Mouse (Mus musculus) MEL (cell line): Measurements from ENCODE around the gene Gm438. TPM values are rescaled to one million over a fixed set of nuclear protein-coding genes. Genes with fewer than 3 reads are reported as not detected.

Experiments
- DNase-seq: peaks from one replicate; pipeline ENCODE4 v3.0.0; 2011; ENCODE audit warnings: low read depth, low spot score
- H3K27ac ChIP-seq: 2 replicates; pipeline ENCODE4 v1.5.1; 2012; ENCODE audit warnings: low read depth, mild to moderate bottlenecking, control low read depth, low read length, moderate library complexity; ENCODE audit not compliant: control insufficient read depth
- H3K27me3 ChIP-seq, 2 experiments: fragments of 150-350 bp in 1 of 2; sonication (generic) in 1 of 2; 2 replicates each; pipeline ENCODE4 v1.6.1; 2012; ENCODE audit warnings: low read length in 2 of 2, mild to moderate bottlenecking in 2 of 2, improper control_type of control experiment in 1 of 2, moderate library complexity in 1 of 2; ENCODE audit not compliant: insufficient read depth in 2 of 2, control insufficient read depth in 1 of 2
- H3K36me3 ChIP-seq, 2 experiments: 2 replicates each; pipeline ENCODE4 v1.6.1; 2012 to 2014; ENCODE audit warnings: low read length in 2 of 2, improper control_type of control experiment in 1 of 2, inconsistent platforms in 1 of 2, mild to moderate bottlenecking in 1 of 2; ENCODE audit not compliant: insufficient read depth in 2 of 2, control insufficient read depth in 1 of 2
- H3K4me1 ChIP-seq, 2 experiments: fragments of 150-350 bp in 1 of 2; sonication (generic) in 1 of 2; 2 replicates each; pipeline ENCODE4 v1.6.1; 2012; ENCODE audit warnings: low read length in 2 of 2, improper control_type of control experiment in 1 of 2, mild to moderate bottlenecking in 1 of 2; ENCODE audit not compliant: insufficient read depth in 2 of 2, control insufficient read depth in 1 of 2
- H3K4me3 ChIP-seq, 2 experiments: fragments of 150-350 bp in 1 of 2; sonication (generic) in 1 of 2; 2 replicates each; pipeline ENCODE4 v1.5.1; 2012; ENCODE audit warnings: low read depth in 2 of 2, low read length in 2 of 2, mild to moderate bottlenecking in 2 of 2, moderate library complexity in 2 of 2, control low read depth in 1 of 2, improper control_type of control experiment in 1 of 2; ENCODE audit not compliant: control insufficient read depth in 1 of 2, insufficient read depth in 1 of 2
- H3K79me2 ChIP-seq: 2 replicates; pipeline ENCODE4 v1.6.1; 2012; ENCODE audit warnings: mild to moderate bottlenecking, low read length, moderate library complexity; ENCODE audit not compliant: control insufficient read depth, poor library complexity, insufficient read depth
- H3K9ac ChIP-seq: 2 replicates; pipeline ENCODE4 v1.6.1; 2012; ENCODE audit warnings: low read depth, mild to moderate bottlenecking, control low read depth, low read length, moderate library complexity; ENCODE audit not compliant: control insufficient read depth, poor library complexity, severe bottlenecking
- H3K9me3 ChIP-seq: fragments of 150-350 bp; sonication (generic); replicated peaks from 2 replicates; pipeline ENCODE4 v1.6.1; 2012; ENCODE audit warnings: mild to moderate bottlenecking, low read length, improper control_type of control experiment, moderate library complexity; ENCODE audit not compliant: insufficient read depth
- CHD1 ChIP-seq: IDR thresholded peaks from 2 replicates; pipeline ENCODE4 v1.6.1; 2012; ENCODE audit warnings: low read depth, mild to moderate bottlenecking, inconsistent platforms, low read length, improper control_type of control experiment
- CHD2 ChIP-seq: IDR thresholded peaks from 2 replicates; pipeline ENCODE4 v1.6.1; 2011; ENCODE audit warnings: low read length, improper control_type of control experiment
- CTCF ChIP-seq, 3 experiments: IDR thresholded peaks in 2 of 3; conservative IDR thresholded peaks in 1 of 3; 2 replicates each; pipeline ENCODE4 v1.5.1; 2011 to 2012; ENCODE audit warnings: low read length in 3 of 3, low read depth in 2 of 3, mild to moderate bottlenecking in 2 of 3, improper control_type of control experiment in 1 of 3, inconsistent platforms in 1 of 3, mixed read lengths in 1 of 3, moderate library complexity in 1 of 3; ENCODE audit not compliant: control insufficient read depth in 1 of 3, insufficient read depth in 1 of 3, poor library complexity in 1 of 3, severe bottlenecking in 1 of 3
- E2F4 ChIP-seq: IDR thresholded peaks from 2 replicates; pipeline ENCODE4 v1.6.1; 2011; ENCODE audit warnings: low read depth, low read length, improper control_type of control experiment, borderline replicate concordance
- ELF1 ChIP-seq: IDR thresholded peaks from 2 replicates; pipeline ENCODE4 v1.6.1; 2014; ENCODE audit warnings: low read depth, mild to moderate bottlenecking, inconsistent platforms, low read length, improper control_type of control experiment, moderate library complexity
- GABPA ChIP-seq: IDR thresholded peaks from 2 replicates; pipeline ENCODE4 v1.6.1; 2012; ENCODE audit warnings: low read depth, mild to moderate bottlenecking, inconsistent platforms, low read length, improper control_type of control experiment, moderate library complexity
- GATA1 ChIP-seq: IDR thresholded peaks from 2 replicates; pipeline ENCODE4 v1.6.1; 2011; ENCODE audit warnings: low read depth, low read length, improper control_type of control experiment
- HCFC1 ChIP-seq: IDR thresholded peaks from 2 replicates; pipeline ENCODE4 v1.6.1; 2012; ENCODE audit warnings: low read depth, mild to moderate bottlenecking, inconsistent platforms, low read length, improper control_type of control experiment, moderate library complexity
- JUND ChIP-seq: IDR thresholded peaks from 2 replicates; pipeline ENCODE4 v1.6.1; 2011; ENCODE audit warnings: low read depth, mild to moderate bottlenecking, improper control_type of control experiment, low read length
- KAT2A ChIP-seq: conservative IDR thresholded peaks from 2 replicates; pipeline ENCODE4 v1.6.1; 2012; ENCODE audit warnings: low read depth, low read length, improper control_type of control experiment, inconsistent platforms
- MAZ ChIP-seq: IDR thresholded peaks from 2 replicates; pipeline ENCODE4 v1.6.1; 2012; ENCODE audit warnings: low read depth, mild to moderate bottlenecking, inconsistent platforms, low read length, improper control_type of control experiment
- MXI1 ChIP-seq: IDR thresholded peaks from 2 replicates; pipeline ENCODE4 v1.6.1; 2011; ENCODE audit warnings: mild to moderate bottlenecking, low read depth, low read length, improper control_type of control experiment
- MYC ChIP-seq: IDR thresholded peaks from 2 replicates; pipeline ENCODE4 v1.6.1; 2011; ENCODE audit warnings: low read depth, mild to moderate bottlenecking, low read length, improper control_type of control experiment, moderate library complexity
- NELFE ChIP-seq: IDR thresholded peaks from 2 replicates; pipeline ENCODE4 v1.6.1; 2011; ENCODE audit warnings: low read depth, low read length, improper control_type of control experiment
- POLR2A ChIP-seq, 2 experiments: IDR thresholded peaks; 2 replicates each; pipeline ENCODE4 v1.6.1; 2011 to 2012; ENCODE audit warnings: low read length in 2 of 2, mild to moderate bottlenecking in 2 of 2, control low read depth in 1 of 2, improper control_type of control experiment in 1 of 2, low read depth in 1 of 2, moderate library complexity in 1 of 2; ENCODE audit not compliant: control insufficient read depth in 1 of 2, insufficient read depth in 1 of 2, poor library complexity in 1 of 2
- RCOR1 ChIP-seq: IDR thresholded peaks from 2 replicates; pipeline ENCODE4 v1.6.1; 2012; ENCODE audit warnings: low read depth, mild to moderate bottlenecking, inconsistent platforms, low read length, improper control_type of control experiment
- SIN3A ChIP-seq: IDR thresholded peaks from 2 replicates; pipeline ENCODE4 v1.6.1; 2012; ENCODE audit warnings: low read length, improper control_type of control experiment, inconsistent platforms
- SMC3 ChIP-seq: IDR thresholded peaks from 2 replicates; pipeline ENCODE4 v1.6.1; 2011; ENCODE audit warnings: low read depth, low read length, improper control_type of control experiment
- TBP ChIP-seq: IDR thresholded peaks from 2 replicates; pipeline ENCODE4 v1.8.0; 2011; ENCODE audit warnings: low read depth, low read length, improper control_type of control experiment
- USF1 ChIP-seq: IDR thresholded peaks from 2 replicates; pipeline ENCODE4 v1.6.1; 2014; ENCODE audit warnings: low read depth, mild to moderate bottlenecking, inconsistent platforms, low read length, improper control_type of control experiment, moderate library complexity
- USF2 ChIP-seq, 2 experiments: IDR thresholded peaks; 2 replicates each; pipeline ENCODE4 v1.6.1; 2011 to 2012; ENCODE audit warnings: improper control_type of control experiment in 2 of 2, low read length in 2 of 2, borderline replicate concordance in 1 of 2, inconsistent platforms in 1 of 2, low read depth in 1 of 2, mild to moderate bottlenecking in 1 of 2; ENCODE audit not compliant: insufficient read depth in 1 of 2
- ZNF384 ChIP-seq: IDR thresholded peaks from 2 replicates; pipeline ENCODE4 v1.6.1; 2012; ENCODE audit warnings: low read depth, mild to moderate bottlenecking, inconsistent platforms, low read length, improper control_type of control experiment
- polyA plus RNA-seq, 2 experiments: library from polyadenylated mRNA; stranded (reverse) in 1 of 2; unstranded in 1 of 2; fragments of >175 nt in 1 of 2; fragments of >200 nt in 1 of 2; gene quantifications; 2 replicates each; pipeline versions ENCODE4 v1.2.1 to v1.2.4; 2012; ENCODE audit warnings: low replicate concordance in 2 of 2, low read depth in 1 of 2; ENCODE audit not compliant: insufficient read length in 2 of 2, insufficient read depth in 1 of 2, missing spikeins in 1 of 2
- total RNA-seq: library from RNA; depleted of rRNA; stranded (reverse); fragments of 300-350 nt; gene quantifications from 2 replicates; pipeline ENCODE4 v1.2.3, GENCODE M21; 2012

The Gm438 gene
- total and polyA plus RNA-seq, 3 experiments, result not detected

DNA sequence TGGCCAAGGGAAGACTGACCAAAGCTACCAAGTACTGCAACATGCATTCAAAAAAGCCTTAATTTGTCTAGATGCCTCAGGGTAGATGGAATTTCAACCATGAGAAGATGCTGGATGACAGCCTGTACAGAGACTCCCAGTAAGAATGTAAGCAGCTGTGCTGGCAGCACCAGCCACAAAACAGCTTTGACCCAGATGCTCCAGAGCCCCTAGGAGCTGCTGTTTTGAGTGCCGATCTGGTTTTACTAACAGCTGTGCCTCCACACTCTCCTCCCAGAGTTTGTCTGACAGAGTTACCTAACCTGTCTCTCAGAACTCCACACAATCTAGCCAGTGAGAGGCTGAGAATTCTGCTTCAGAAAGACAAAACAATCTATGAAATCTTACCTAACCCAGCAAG is 3.8 kb upstream of the Gm438 start:
- no peak for DNase-seq
- Histone ChIP-seq H3K9ac (no peak overlapping the region), H3K27ac (no peak overlapping the region), H3K79me2 (no peaks in the 10 kb centered on the region), H3K36me3 (no peaks in the 10 kb centered on the region)
- TF ChIP-seq ZNF384 (no peak), SMC3 (no peak), TBP (no peak)
- TF ChIP-seq, all 39 proteins: peak for 0
- no peak overlapping the region for H3K4me3 ChIP-seq
- H3K27me3 ChIP-seq, result no peaks in the 10 kb centered on the region
- H3K9me3 ChIP-seq, result no peaks in the 10 kb centered on the region
- no peaks in the 10 kb centered on the region for H3K4me1 ChIP-seq

- no peak for TF ChIP-seq GABPA
- no peak for TF ChIP-seq RCOR1
- no peak for TF ChIP-seq MAZ
- TF ChIP-seq ZNF384, result no peak
- no peak for TF ChIP-seq ELF1
- TF ChIP-seq SIN3A, result no peak
- TF ChIP-seq USF1, result no peak
- TF ChIP-seq CTCF (IDR thresholded peaks at IDR 0.05 in 2 of 3, conservative IDR thresholded peaks at IDR 0.05 in 1 of 3; ENCODE audit: control insufficient read depth in 1 of 3, insufficient read depth in 1 of 3, low read depth in 2 of 3, low read length in 3 of 3, poor library complexity in 1 of 3, severe bottlenecking in 1 of 3), result no peak
- no peak for TF ChIP-seq HCFC1
- no peak for TF ChIP-seq USF2 (IDR thresholded peaks at IDR 0.05; ENCODE audit: borderline replicate concordance in 1 of 2, insufficient read depth in 1 of 2, low read depth in 1 of 2, low read length in 2 of 2)
- TF ChIP-seq KAT2A, result no peak
- no peak for TF ChIP-seq MXI1
- no peak for TF ChIP-seq MYC
- no peak for TF ChIP-seq CHD1
- TF ChIP-seq JUND, result no peak
- TF ChIP-seq GATA1, result no peak
- no peak for TF ChIP-seq POLR2A (IDR thresholded peaks at IDR 0.05; ENCODE audit: control insufficient read depth in 1 of 2, insufficient read depth in 1 of 2, low read depth in 1 of 2, low read length in 2 of 2, poor library complexity in 1 of 2)
- no peak for TF ChIP-seq NELFE
- TF ChIP-seq CHD2, result no peak
- TF ChIP-seq E2F4, result no peak
- Histone ChIP-seq H3K9me3 (no peaks in the 10 kb centered on the region), H3K27ac (no peak overlapping the region), H3K4me1 (no peaks in the 10 kb centered on the region), H3K36me3 (no peaks in the 10 kb centered on the region), H3K9ac (no peak overlapping the region), H3K4me3 (no peak overlapping the region), H3K79me2 (no peaks in the 10 kb centered on the region), H3K27me3 (no peaks in the 10 kb centered on the region)
- no peak for DNase-seq
Measured at GRCm38 (mm10) chr4:144782476-144783197, 3.7 kb downstream of the Gm438 start.
